Mouse (Mus musculus) adrenal gland, adult 2 months (tissue): Measurements from ENCODE around the gene Sept11. TPM values are rescaled to one million over a fixed set of nuclear protein-coding genes. Genes with fewer than 3 reads are reported as not detected.

ENCODE experiments used
- DNase-seq: peaks from one replicate; pipeline ENCODE4 v3.0.0; 2021
- polyA plus RNA-seq: library from polyadenylated mRNA; depleted of rRNA; stranded (reverse); fragments of >200 nt; gene quantifications from 2 replicates; pipeline ENCODE4 v1.2.3, GENCODE M21; 2012
- total RNA-seq, 2 experiments: library from RNA; stranded (reverse); gene quantifications; 2 replicates each; pipeline ENCODE4 v1.2.3; 2021

The Sept11 gene
- total and polyA plus RNA-seq, 3 experiments = 9.4 to 51.4 (median 41.3) TPM

DNA sequence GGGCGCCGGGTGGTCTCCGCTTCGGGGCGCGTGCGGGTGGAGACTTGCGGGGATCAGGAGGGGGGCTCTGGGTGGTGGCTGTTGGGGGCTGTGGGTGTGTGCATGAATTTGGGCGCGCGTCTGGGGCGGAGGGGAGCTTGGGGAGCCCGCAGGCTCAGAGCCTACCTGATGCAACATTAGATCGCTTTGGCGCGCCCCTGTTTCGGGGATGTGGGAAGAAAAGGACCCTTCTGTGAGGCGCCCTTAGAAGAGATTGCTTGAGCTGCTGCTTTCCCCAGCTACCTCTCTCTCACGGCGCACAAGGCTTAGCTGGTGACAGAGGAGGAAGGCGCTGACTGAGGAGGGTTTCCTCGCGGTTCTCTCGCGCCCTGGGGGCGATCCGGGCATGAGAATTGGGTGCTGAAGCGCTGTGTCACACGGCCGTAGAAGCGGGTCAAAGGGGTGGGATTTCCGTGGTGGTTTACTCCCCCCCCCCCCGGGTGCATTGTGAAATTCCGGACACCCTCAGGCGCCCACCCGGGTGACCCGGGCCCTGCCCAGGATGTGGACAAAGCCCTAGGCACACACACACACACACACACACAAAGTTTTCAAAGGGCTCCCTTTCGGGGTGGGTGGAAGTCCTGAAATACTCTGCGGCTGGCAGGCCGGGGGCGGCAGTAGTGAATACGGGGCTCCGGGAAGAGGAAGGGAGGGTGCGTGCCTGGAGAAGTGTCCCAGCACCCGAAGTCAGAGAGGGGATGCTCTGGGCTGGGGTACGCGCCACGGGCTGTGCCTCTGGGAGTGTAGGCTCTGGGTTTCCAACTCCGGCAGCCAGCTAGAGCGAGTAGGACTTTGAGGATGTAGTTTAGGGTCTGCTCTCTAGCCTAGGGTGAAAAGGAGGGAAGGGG is 646 bp downstream of the Sept11 start:
- peak; percentile 43 for DNase-seq

- DNase-seq = no peak
Measured at GRCm38 (mm10) chr5:93095301-93095700, 2.1 kb downstream of the Sept11 start.

GRCm38 (mm10) chr5:93097204-93097906 is 4.1 kb downstream of the Sept11 start:
- DNase-seq = no peak

DNA sequence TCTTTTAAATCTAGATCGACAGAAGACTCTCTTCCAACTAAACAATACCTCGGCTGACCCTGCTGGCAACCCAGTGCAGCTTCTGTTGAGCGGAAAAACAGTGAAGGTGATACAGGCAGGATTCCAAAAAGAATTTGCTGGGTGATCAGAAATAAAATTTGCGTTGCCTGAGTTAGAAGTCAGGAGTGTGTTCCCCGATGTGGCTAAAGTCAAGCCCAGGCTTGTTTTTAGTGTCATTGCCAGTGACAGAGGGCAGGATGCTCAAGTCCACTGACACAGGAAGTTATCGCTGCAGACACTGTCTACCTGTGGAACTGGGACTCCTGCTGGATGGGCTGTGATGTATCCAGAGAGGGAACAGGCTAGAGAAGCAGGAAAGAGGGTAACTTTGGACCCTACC is 5.0 kb downstream of the Sept11 start:
- no peak for DNase-seq

- DNase-seq = no peak
Measured at GRCm38 (mm10) chr5:93098811-93099210, 5.6 kb downstream of the Sept11 start.

- peak; percentile 31 for DNase-seq
Measured at GRCm38 (mm10) chr5:93100906-93101305, 7.7 kb downstream of the Sept11 start.

DNA sequence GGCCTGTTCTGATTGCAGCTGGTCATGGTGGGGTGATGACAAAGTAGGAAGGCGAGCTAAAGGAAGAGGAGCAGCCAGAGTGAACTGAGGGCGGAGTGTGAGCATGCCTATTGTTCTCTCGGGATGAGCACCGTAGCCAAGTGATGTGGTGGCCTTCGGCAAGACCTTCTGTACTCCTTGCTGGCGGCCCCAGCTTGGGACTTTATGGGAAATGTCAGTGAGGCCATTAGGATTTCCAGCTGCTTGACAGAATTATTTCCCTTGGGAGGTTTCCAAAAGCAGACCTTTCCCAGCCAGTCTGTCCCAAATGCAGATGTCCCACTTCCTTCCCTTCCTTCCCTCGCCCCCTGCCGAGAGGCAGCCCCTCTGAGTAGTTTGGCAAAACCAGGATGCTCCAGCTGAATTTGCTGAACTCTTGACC is 8.1 kb downstream of the Sept11 start:
- DNase-seq = peak; percentile 42

DNA sequence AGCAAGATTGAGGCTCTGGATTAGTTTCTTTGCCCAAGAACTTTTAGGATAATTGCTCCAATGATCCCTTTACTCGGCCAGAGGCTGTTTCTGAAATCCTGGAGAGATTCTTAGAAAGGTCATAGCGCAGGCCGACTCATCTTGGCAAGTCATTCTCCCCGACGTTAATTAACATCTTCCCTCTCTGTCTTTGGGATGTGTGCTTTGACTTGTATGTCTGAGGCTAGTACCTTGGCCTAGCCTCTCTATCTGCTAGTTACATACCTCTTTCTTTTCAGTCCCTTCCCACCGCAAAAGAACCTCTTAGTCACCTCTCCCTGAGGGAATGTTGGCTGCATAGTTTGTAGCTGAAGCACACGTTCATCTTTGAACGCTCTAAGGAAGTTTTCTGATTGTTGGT is 10.4 kb downstream of the Sept11 start:
- no peak for DNase-seq

- peak; percentile 19 for DNase-seq
Measured at GRCm38 (mm10) chr5:93104987-93105823, 12.0 kb downstream of the Sept11 start.

DNA sequence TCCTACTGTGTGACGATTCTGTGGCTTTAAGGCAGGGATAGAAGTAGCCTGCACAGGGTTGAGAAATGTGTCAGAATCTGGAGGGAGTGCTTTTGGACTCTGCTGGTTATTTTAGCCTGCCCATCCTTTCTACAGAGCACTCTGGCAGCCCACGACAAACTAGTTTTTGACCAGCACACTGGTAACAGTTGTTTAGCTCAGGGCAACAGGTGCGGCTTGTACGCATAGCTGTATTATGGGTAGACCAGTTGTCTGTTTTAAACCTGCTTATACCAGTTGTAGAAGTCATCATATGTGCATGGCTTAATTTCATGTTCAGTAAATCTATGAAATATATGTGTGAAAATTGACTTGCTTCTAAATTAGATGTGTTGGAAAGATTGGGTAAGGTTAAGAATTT is 12.8 kb downstream of the Sept11 start:
- DNase-seq = no peak

- DNase-seq = no peak
Measured at GRCm38 (mm10) chr5:93108703-93109102, 15.5 kb downstream of the Sept11 start.

DNA sequence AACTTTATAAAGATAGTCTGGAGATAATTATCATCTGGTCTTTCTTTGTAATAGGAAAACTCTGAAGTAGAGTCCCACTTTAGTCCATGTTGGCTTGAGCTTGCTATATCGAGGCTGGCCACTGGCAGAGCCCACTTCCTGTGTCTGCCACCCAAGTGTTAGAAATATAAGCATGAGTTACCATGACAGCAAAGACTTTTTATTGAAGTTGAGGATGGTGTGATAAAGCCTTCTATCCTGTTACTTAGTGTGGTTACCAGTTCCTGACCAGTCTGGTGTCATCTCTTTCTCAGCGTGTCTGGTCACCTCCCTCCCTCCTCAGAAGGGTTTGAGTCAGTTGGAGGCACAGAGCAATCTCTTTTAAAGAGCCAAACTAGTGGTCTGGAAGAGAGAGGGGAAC is 16.3 kb downstream of the Sept11 start:
- DNase-seq = no peak

DNA sequence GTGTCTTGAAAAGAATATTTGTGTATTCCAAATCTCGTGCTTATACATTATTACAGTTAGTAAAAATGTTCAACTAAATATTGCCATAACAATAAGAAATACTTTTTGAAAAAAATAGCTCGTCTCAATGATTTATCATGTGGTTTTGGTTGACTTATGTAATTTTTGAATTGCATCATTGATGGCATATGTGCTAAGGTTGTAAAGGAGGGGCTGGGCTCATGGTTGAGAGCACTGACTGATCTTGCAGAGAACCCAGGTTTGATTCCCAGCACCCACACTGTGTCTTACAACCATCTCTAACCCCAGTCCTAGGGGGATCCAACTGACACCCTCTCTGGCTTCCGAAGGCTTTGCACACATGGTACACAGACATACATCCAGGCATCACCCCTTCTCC is 19.1 kb downstream of the Sept11 start:
- DNase-seq = no peak

DNA sequence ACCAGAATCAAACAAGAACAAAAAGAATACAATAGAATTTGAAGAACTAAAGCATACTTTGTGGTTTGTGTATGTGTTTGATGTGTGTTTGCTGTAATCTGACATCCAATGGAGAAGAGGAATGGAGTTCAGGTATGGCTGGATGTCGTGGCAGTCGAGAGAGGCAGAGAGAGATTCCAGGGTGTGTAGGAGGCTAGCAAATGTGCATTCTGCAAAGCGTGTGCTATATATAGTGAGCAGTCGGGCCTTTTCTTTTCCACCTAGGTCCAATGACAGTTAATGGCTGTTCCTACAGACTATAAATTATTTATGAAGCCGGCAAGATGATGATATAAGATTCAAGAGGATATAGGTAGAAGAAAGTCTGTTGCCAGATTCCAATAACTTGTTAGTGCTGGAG is 20.3 kb downstream of the Sept11 start:
- no peak for DNase-seq

GRCm38 (mm10) chr5:93114515-93114914 is 21.3 kb downstream of the Sept11 start:
- no peak for DNase-seq

- DNase-seq = no peak
Measured at GRCm38 (mm10) chr5:93115059-93115458, 21.8 kb downstream of the Sept11 start.

GRCm38 (mm10) chr5:93115854-93116253 is 22.6 kb downstream of the Sept11 start:
- DNase-seq = no peak

DNA sequence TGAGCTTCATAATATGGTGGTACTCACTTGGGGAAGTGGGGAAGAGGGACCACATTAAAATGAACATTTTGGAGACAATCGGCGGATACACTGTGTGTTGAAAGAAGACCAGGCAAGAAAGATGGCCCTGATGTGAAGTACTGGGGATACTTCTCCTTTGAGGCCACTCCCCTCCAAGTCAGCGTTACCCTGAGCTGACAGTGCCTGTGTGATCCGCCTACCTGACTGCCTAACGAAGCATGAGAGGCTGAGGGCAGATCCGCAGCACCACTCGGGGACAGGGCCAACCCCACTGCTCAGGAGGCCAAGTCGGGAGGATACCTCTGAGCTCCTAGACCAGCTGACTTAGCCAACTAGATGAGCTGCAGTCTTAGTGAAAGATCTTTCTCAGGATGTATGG is 24.4 kb downstream of the Sept11 start:
- no peak for DNase-seq

DNA sequence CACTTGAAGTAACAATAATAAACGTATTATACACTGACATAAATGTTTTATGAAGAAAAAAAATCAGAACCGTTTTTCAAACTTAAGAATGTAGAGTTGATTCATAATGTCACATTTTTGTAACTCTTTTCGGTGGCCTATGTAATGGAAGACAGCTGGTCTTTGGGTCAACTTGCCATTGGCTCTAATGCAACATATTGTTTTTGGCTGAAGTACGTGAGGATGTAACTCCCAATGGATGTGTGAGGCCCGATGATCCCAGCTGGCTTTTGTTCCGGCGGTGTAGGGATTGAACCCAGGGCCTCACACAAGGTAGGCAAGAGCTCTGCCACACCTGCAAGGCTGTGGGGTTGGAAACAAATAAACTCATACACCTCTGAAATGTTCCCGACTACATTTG is 28.4 kb downstream of the Sept11 start:
- DNase-seq = no peak

- no peak for DNase-seq
Measured at GRCm38 (mm10) chr5:93124031-93124826, 31.0 kb downstream of the Sept11 start.

DNA sequence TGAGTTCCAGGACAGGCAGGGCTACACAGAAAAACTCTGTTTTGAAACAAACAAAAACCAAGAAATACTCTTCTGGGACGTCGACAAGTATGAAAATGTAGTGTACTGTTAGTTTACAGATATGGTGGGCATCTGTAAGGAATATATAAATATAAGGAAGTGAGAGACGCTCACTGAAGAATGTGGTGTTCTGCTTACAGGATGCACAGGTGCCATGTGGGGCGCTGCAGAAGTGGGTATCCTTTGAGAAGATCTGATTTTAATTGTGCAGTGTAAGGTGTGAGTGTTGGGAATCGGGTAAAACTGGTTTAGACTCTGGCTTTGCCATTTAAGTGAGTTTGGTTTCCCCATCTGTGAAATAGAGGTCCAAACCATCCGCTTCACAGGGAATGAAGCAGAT is 32.1 kb downstream of the Sept11 start:
- no peak for DNase-seq
